Mouse (Mus musculus): Measurements from ENCODE around the gene Vmn1r9.
"Not testable (repeated sequence)": the region's sequence is repeated elsewhere in the genome, so short reads cannot be mapped to it uniquely, and the experiment has no call there.

Gene Vmn1r9

DNA sequence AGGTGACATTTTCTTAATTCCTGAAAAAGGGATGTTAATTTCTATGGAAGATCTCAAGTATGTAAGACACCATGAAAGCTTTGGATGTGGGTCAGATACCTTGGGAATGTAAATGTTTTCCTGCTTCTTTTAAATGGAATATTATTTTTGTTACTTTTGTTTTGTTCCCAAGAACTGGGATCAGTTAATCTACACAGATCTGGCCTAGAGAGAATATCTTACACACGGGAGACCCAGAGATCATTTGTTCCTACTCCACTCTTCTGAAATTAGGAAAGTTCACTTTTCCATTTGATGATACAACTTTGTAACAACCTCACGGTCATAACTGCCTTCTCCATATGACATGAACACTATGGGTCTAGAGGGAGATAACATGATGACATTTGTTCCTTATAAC lies at the start of gene Vmn1r9:
Gene Vmn1r9, plus strand, starts transcription at position 301 of the 400 bp plus-strand sequence.
- no peak for DNase-seq

DNA sequence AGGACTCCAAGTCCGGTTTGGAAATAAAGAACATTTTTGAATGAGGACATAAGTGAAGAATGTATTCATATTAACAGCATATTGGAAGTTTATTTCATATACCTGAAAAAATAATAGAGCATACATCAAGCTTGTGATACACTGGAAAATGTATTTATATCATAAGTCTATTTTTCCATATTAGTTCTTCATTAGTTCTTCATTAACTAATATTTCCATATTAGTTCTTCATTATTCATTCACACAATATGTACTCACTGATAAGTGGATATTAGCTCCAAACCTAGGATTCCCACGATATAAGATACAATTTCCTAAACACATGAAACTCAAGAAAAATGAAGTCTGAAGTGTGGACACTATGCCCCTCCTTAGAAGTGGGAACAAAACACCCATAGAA lies 41.4 kb upstream of the Vmn1r9 start, which contains the start of gene Vmn1r7:
Gene Vmn1r7, minus strand, starts transcription at position 101 of the 400 bp plus-strand sequence.
- DNase-seq: not testable (repeated sequence)

DNA sequence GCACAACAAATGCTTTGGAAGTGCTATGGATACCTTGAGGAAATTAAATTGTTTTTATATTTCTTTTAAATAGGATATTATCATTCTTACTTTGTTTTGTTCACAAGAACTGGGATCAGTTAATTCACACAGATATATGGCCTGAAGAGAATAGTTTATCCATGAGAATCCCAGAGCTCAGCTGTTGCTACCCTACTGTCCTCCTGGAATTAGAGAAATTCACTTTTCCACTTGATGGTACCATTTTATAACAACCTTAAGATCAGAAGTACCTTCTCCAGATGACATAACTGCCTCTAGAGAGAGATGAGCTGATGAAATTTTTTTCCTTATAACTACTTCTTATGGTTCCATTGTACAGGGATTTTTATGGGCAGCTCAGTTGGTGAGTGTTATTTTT lies 34.6 kb upstream of the Vmn1r9 start, which contains the start of gene Vmn1r8:
Gene Vmn1r8, plus strand, starts transcription at position 301 of the 400 bp plus-strand sequence.
- DNase-seq: no peak

DNA sequence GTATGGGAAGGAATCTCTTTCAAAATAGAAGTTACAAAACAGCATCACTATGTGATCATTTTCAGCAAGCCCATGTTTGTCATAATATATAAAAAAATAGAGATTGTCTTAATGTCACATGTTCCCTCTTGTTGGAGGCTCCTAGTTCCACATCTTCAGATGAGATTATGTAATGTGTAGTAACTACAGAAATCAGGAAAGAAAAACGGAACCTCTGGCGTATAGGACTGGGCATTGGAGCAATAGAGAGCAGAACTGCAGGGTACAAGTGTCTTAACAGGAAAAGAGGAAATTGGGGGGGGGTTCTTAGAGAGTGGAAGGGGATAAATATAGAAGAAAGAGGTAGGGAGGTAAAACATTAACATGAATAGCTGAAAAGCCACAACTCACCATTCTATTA lies 31.9 kb upstream of the Vmn1r9 start:
- no peak for DNase-seq

DNA sequence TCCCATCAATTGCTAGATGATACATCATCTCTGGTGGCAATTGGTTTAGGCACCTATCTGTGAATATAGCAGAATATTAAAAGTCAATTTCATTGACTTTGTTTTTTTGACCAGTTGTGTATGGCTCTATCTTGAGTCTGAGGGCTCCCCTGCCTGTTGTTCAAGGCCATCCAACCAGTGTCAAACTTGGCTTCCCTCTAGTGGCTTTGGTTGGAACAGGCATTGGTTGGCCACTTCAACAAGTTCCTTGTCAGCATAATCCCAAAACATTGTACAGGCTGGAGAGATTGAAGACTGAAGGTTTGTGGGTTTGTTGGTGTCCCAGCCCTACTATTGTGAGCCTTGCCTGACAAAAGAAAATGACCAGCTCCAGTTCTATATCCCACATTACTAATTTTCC lies 2.9 kb upstream of the Vmn1r9 start:
- DNase-seq: no peak

DNA sequence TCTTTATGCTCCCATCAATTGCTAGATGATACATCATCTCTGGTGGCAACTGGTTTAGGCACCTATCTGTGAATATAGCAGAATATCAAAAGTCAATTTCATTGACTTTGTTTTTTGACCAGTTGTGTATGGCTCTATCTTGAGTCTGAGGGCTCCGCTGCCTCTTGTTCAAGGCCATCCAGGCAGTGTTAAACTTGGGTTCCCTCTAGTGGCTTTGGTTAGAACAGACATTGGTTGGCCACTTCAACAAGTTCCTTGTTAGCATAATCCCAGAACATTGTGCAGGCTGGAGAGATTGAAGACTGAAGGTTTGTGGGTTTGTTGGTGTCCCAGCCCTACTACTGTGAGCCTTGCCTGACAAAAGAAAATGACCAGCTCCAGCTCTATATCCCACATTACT lies 39.8 kb downstream of the Vmn1r9 start:
- no peak for DNase-seq

DNA sequence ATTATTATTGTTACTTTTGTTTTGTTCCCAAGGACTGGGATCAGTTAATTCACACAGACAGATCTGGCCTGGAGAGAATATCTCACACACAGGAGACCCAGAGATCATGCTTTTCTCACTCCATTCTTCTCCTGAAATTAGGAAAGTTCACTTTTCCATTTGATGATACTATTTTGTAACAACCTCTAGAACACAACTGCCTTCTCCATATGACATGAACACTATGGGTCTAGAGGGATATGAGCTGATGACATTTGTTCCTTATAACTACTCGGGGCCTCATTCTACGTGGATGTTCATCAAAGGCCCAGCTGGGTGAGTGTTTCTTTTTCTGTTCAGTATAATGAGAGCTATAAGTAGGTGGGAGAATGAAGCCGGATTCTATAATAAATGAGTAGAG lies 42.6 kb downstream of the Vmn1r9 start, which contains the start of gene Vmn1r10:
Gene Vmn1r10, plus strand, starts transcription at position 301 of the 400 bp plus-strand sequence.
- no peak for DNase-seq

All from right cerebral cortex, postnatal 4 days (tissue).